Mouse (Mus musculus): ENCODE measurements around the gene Tcf25.

GRCm38 (mm10) chr8:123432381-123432780 is 58.8 kb downstream of the Tcf25 start:
- TF ChIP-seq CTCF (IDR thresholded peaks at IDR 0.05; ENCODE audit: control insufficient read depth, insufficient read depth, insufficient replicate concordance, low read depth, low read length): no peak
- no peak for TF ChIP-seq POLR2A (IDR thresholded peaks at IDR 0.05; ENCODE audit: control insufficient read depth, low read depth, low read length)
